Mouse (Mus musculus) neural tube, embryonic 15.5 days (tissue): ENCODE data around the gene Cbx8. TPM values are rescaled to one million over a fixed set of nuclear protein-coding genes. Genes with fewer than 3 reads are reported as not detected.

Source experiments
- ATAC-seq: fragments of 200-750 bp; cut with Nextera tagmentation; 2 replicates; pipeline ENCODE4 v1.8.0; 2017; ENCODE audit warnings: mild to moderate bottlenecking, moderate TSS enrichment, moderate library complexity; ENCODE audit not compliant: low FRiP score
- H3K27ac ChIP-seq: fragments of 300-500 bp; sonication (generic); replicated peaks from 2 replicates; pipeline ENCODE4 v1.5.1; 2015; ENCODE audit warnings: mild to moderate bottlenecking, inconsistent platforms
- H3K27me3 ChIP-seq: fragments of 300-500 bp; sonication (generic); replicated peaks from 2 replicates; pipeline ENCODE4 v1.6.1; 2015; ENCODE audit warnings: inconsistent platforms
- H3K36me3 ChIP-seq: fragments of 300-500 bp; sonication (generic); 2 replicates; pipeline ENCODE4 v1.6.1; 2015; ENCODE audit warnings: inconsistent platforms
- H3K4me1 ChIP-seq: fragments of 300-500 bp; sonication (generic); 2 replicates; pipeline ENCODE4 v1.6.1; 2015; ENCODE audit warnings: inconsistent platforms
- H3K4me2 ChIP-seq: fragments of 300-500 bp; sonication (generic); 2 replicates; pipeline ENCODE4 v1.6.1; 2015; ENCODE audit warnings: inconsistent platforms, mild to moderate bottlenecking, moderate library complexity
- H3K4me3 ChIP-seq: fragments of 300-500 bp; sonication (generic); replicated peaks from 2 replicates; pipeline ENCODE4 v1.5.1; 2015; ENCODE audit warnings: mild to moderate bottlenecking, inconsistent platforms
- H3K9ac ChIP-seq: fragments of 300-500 bp; sonication (generic); replicated peaks from 2 replicates; pipeline ENCODE4 v1.6.1; 2015; ENCODE audit warnings: mild to moderate bottlenecking, inconsistent platforms
- H3K9me3 ChIP-seq: fragments of 300-500 bp; sonication (generic); replicated peaks from 2 replicates; pipeline ENCODE4 v1.6.1; 2016; ENCODE audit warnings: inconsistent platforms
- WGBS: fragments of 180-500 bp; shearing (Covaris S2); methylation state at CpG from one replicate; pipeline ENCODE4 v1.1.7; 2015; ENCODE audit warnings: mixed read lengths; 5-methylcytosine and 5-hydroxymethylcytosine counted together
- polyA plus RNA-seq: library from polyadenylated mRNA; unstranded; fragments of >200 nt; fragmentation: Nextera tagmentation; extraction: Ambion mirVana; gene quantifications from 2 replicates; pipeline ENCODE4 v1.2.1, GENCODE M21; 2015

Cbx8 gene
- polyA plus RNA-seq, 1 experiment from 2014 or later = 7.3 TPM

- Histone ChIP-seq H3K4me3 (peak overlapping the region; percentile 38), H3K4me1 (peaks cover 66% of the 10 kb centered on the region), H3K27me3 (peaks cover 48% of the 10 kb centered on the region), H3K9me3 (no peaks in the 10 kb centered on the region), H3K27ac (peak overlapping the region; percentile 92), H3K4me2 (peak overlapping the region; percentile 82), H3K9ac (peak overlapping the region; percentile 45), H3K36me3 (no peaks in the 10 kb centered on the region)
- WGBS = 1% methylated on average over 33 of the region's 35 CpGs
- ATAC-seq = peak; percentile 66
Observed at GRCm38 (mm10) chr11:119053738-119054350, 13.1 kb upstream of the Cbx8 start.

DNA sequence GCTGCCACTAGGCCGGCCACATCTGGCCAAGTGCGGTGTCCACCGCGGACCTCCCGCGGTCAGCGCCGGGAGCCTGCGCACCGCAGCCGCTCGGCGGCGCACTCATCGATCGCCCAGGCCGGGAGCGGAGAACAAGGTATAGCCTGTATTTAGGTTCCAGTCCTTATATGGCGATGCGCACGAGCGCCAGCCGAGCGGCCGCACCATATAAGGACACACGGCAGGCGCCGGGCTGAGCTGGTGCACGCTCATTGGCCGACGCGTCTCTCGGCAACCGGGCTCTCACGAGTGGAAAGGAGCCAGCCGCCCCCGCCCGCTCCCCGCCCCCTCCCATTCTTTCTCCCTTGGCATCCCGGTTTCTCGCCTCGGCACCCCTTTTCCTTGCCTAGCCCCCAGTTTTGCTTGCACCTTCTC lies 12.5 kb upstream of the Cbx8 start:
- under 1% methylated on average over 42 of the region's 42 CpGs for WGBS
- peaks cover 63% of the 10 kb centered on the region for H3K4me1 ChIP-seq
- H3K27me3 ChIP-seq = peaks cover 48% of the 10 kb centered on the region
- no peaks in the 10 kb centered on the region for H3K36me3 ChIP-seq
- H3K9ac ChIP-seq = peak overlapping the region; percentile 49
- peak; percentile 93 for ATAC-seq
- peak overlapping the region; percentile 82 for H3K4me2 ChIP-seq
- H3K27ac ChIP-seq = peak overlapping the region; percentile 92
- no peaks in the 10 kb centered on the region for H3K9me3 ChIP-seq
- H3K4me3 ChIP-seq = peak overlapping the region; percentile 38

- H3K27me3 ChIP-seq = peaks cover 48% of the 10 kb centered on the region
- peaks cover 63% of the 10 kb centered on the region for H3K4me1 ChIP-seq
- H3K9ac ChIP-seq = peak overlapping the region; percentile 49
Observed at GRCm38 (mm10) chr11:119052661-119053256, 12.0 kb upstream of the Cbx8 start.

GRCm38 (mm10) chr11:119051927-119052660 lies 11.3 kb upstream of the Cbx8 start:
- Histone ChIP-seq H3K36me3 (no peaks in the 10 kb centered on the region), H3K4me1 (peaks cover 63% of the 10 kb centered on the region), H3K9ac (no peak overlapping the region), H3K27me3 (peaks cover 51% of the 10 kb centered on the region), H3K4me2 (peak overlapping the region; percentile 82; the same call in 1 of the 2 replicates), H3K4me3 (no peak overlapping the region), H3K9me3 (no peaks in the 10 kb centered on the region), H3K27ac (peak overlapping the region; percentile 92; the same call in 1 of the 2 replicates)
- WGBS = 4% methylated on average over 15 of the region's 15 CpGs
- ATAC-seq = no peak

More at GRCm38 (mm10) chr11:119052661-119053256, 12.0 kb upstream of the Cbx8 start:
- Histone ChIP-seq H3K36me3 (no peaks in the 10 kb centered on the region), H3K4me2 (peak overlapping the region; percentile 82), H3K4me3 (peak overlapping the region; percentile 38), H3K9me3 (no peaks in the 10 kb centered on the region), H3K27ac (peak overlapping the region; percentile 92)
- no peak for ATAC-seq
- WGBS = 3% methylated on average over 13 of the region's 13 CpGs

DNA sequence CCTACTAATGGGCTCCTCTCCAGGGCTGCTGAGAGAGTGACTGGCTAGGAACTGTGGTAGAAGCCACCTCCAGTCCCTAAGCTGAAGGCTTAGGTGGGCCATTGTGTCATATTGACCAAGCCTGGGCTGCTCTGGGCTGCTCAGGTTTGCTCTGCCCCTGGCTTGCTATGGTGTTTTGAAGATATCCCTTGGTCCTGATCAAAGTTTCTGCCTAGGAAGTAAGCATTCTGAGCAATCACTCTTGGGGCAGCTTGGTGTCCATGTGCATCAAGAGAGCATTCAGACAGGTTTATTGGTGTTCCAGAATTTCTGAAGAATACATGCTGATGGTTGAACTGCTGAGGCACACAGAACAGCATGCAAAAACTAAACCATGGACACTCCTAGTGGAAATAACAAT lies 10.7 kb upstream of the Cbx8 start:
- Histone ChIP-seq H3K27ac (no peak overlapping the region), H3K4me1 (peaks cover 66% of the 10 kb centered on the region), H3K36me3 (no peaks in the 10 kb centered on the region), H3K27me3 (peaks cover 56% of the 10 kb centered on the region), H3K4me2 (no peak overlapping the region), H3K9me3 (no peaks in the 10 kb centered on the region), H3K4me3 (no peak overlapping the region), H3K9ac (no peak overlapping the region)
- no peak for ATAC-seq

DNA sequence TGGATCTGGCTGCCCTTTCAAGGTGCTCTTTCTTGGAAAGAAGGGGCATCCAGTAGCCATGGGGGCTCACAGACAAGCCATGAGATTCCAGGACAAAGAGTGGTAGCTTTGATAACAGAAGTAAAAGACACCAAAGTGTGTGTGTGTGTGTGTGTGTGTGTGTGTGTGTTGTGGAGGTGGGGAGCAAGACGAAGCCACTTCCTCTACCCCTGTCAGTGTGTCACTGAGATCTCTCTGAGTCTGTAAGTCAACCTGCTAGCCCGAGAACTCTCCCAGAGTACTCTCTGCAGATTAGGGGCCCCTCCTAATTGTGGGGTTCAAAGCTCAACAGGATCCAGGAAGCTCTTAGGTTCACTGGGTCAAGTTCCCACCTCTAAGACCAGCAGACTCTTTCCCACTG lies 9.6 kb upstream of the Cbx8 start:
- Histone ChIP-seq H3K9me3 (no peaks in the 10 kb centered on the region), H3K27me3 (peaks cover 67% of the 10 kb centered on the region), H3K4me3 (no peak overlapping the region), H3K4me1 (peaks cover 61% of the 10 kb centered on the region), H3K9ac (no peak overlapping the region), H3K4me2 (no peak overlapping the region), H3K27ac (no peak overlapping the region), H3K36me3 (no peaks in the 10 kb centered on the region)
- no peak for ATAC-seq
- WGBS = 10% methylated on average over 2 of the region's 2 CpGs

GRCm38 (mm10) chr11:119048133-119048510 lies 7.4 kb upstream of the Cbx8 start:
- peaks cover 50% of the 10 kb centered on the region for H3K4me1 ChIP-seq
- H3K27me3 ChIP-seq = peaks cover 89% of the 10 kb centered on the region
- no peaks in the 10 kb centered on the region for H3K9me3 ChIP-seq
- no peak overlapping the region for H3K9ac ChIP-seq
- no peak for ATAC-seq
- H3K4me3 ChIP-seq = no peak overlapping the region
- WGBS = under 1% methylated on average over 13 of the region's 13 CpGs
- no peaks in the 10 kb centered on the region for H3K36me3 ChIP-seq
- no peak overlapping the region for H3K27ac ChIP-seq
- peak overlapping the region; percentile 72; the same call in 1 of the 2 replicates for H3K4me2 ChIP-seq

GRCm38 (mm10) chr11:119047261-119048132 lies 6.7 kb upstream of the Cbx8 start:
- under 1% methylated on average over 42 of the region's 43 CpGs for WGBS
- H3K36me3 ChIP-seq = no peaks in the 10 kb centered on the region
- H3K4me2 ChIP-seq = peak overlapping the region; percentile 72
- peak overlapping the region; percentile 40 for H3K4me3 ChIP-seq
- peaks cover 49% of the 10 kb centered on the region for H3K4me1 ChIP-seq
- no peak overlapping the region for H3K9ac ChIP-seq
- H3K9me3 ChIP-seq = no peaks in the 10 kb centered on the region
- no peak for ATAC-seq
- peaks cover 95% of the 10 kb centered on the region for H3K27me3 ChIP-seq
- H3K27ac ChIP-seq = no peak overlapping the region

DNA sequence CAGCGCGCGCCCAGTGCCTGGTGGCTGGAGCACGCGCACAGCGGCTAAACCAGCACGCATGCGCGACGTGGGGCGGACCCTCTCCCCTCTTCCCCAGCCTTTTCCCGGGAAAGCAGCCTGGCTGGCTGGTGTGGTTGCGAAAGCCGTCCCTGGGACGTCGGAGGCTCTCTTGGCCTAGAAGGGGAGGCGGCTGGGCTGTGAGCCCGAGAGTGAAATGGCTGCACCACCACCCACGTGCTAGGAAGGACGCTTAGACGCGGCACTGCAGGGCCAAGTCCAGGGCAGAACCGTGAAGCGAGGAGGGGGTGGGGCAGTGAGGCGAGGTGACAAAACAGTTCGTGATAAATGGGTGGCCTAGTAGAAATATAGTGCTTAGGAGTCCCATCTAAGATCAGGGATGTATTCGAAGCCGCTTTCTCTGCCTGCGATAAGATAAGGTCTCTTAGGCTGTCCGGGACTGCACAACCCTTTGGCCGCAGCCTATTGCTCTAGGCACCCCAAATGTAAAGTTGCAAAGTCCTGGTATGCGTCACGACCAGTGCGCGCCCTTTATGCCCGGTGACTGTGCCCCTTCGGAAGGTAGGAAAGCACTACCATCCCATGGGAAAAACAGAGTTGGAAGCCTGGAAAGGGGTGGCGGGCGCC lies 6.0 kb upstream of the Cbx8 start:
- H3K36me3 ChIP-seq = no peaks in the 10 kb centered on the region
- peak overlapping the region; percentile 72 for H3K4me2 ChIP-seq
- H3K27ac ChIP-seq = no peak overlapping the region
- peak overlapping the region; percentile 31; the same call in 1 of the 2 replicates for H3K9ac ChIP-seq
- peaks cover 49% of the 10 kb centered on the region for H3K4me1 ChIP-seq
- H3K9me3 ChIP-seq = no peaks in the 10 kb centered on the region
- peaks cover 96% of the 10 kb centered on the region for H3K27me3 ChIP-seq
- ATAC-seq = peak; percentile 29; the same call in 1 of the 2 replicates
- H3K4me3 ChIP-seq = peak overlapping the region; percentile 40
- WGBS = 1% methylated on average over 39 of the region's 39 CpGs

DNA sequence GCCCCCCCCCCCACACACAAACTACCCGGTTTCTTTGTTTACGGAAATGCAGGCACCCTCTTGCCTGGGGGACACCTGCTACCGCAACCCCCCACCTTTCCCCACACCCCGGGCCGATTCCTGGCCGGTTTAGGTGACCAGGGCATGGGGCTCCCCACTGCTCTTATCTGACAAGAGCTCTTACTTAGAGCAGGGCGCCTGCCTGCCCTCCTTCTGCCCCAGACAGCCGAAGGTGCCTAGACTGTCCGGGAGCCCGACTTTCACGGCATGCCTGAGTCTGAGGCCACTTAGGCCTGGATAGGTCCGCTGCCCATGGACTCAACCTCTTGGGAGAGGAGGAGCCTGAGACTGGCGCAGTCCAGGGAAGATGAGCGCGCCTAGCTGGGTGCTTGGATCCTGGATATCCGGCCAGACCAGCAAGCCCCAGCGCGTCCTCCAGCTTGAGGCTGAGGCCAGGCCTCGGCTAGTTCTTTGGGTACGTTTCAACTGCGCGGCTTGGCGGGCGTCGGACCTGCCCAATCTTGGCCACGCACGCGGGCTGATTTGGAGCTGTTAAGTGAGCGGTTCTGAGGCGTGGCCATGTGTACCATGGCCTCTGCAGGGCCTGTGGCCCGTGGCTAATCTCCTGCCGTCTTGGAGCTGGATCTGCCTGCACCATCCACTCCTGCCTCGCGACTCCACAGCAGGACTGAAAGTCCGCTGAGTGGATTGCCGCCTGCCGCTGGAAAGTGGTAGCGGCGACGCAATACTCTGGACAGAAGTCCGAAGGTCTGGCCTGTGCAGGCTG lies 4.0 kb upstream of the Cbx8 start:
- Histone ChIP-seq H3K4me2 (peak overlapping the region; percentile 6; the same call in 1 of the 2 replicates), H3K9me3 (no peaks in the 10 kb centered on the region), H3K27ac (no peak overlapping the region), H3K4me1 (peaks cover 58% of the 10 kb centered on the region), H3K9ac (no peak overlapping the region), H3K4me3 (peak overlapping the region; percentile 7), H3K36me3 (no peaks in the 10 kb centered on the region), H3K27me3 (peaks cover 78% of the 10 kb centered on the region)
- no peak for ATAC-seq
- 1% methylated on average over 41 of the region's 41 CpGs for WGBS
